Mouse (Mus musculus) CH12.LX (cell line): Measurements from ENCODE around the gene Adcy10.

ENCODE experiments used
- CTCF ChIP-seq, 2 experiments: IDR thresholded peaks in 1 of 2; conservative IDR thresholded peaks in 1 of 2; 2 replicates each; pipeline ENCODE4 v1.5.1; 2011 to 2012; ENCODE audit warnings: low read depth in 2 of 2, low read length in 2 of 2, improper control_type of control experiment in 1 of 2, inconsistent platforms in 1 of 2, mild to moderate bottlenecking in 1 of 2, moderate library complexity in 1 of 2
- EP300 ChIP-seq: IDR thresholded peaks from 2 replicates; pipeline ENCODE4 v1.6.1; 2011; ENCODE audit warnings: low read length, improper control_type of control experiment
- IRF4 ChIP-seq: IDR thresholded peaks from 2 replicates; pipeline ENCODE4 v1.6.1; 2014; ENCODE audit warnings: low read depth, mild to moderate bottlenecking, inconsistent platforms, low read length, improper control_type of control experiment
- KAT2A ChIP-seq: IDR thresholded peaks from 2 replicates; pipeline ENCODE4 v1.6.1; 2012; ENCODE audit warnings: low read length, improper control_type of control experiment, inconsistent platforms; ENCODE audit not compliant: insufficient replicate concordance
- MYC ChIP-seq: IDR thresholded peaks from 2 replicates; pipeline ENCODE4 v1.6.1; 2011; ENCODE audit warnings: low read depth, mild to moderate bottlenecking, improper control_type of control experiment, low read length
- ZNF384 ChIP-seq: IDR thresholded peaks from 2 replicates; pipeline ENCODE4 v1.6.1; 2012; ENCODE audit warnings: low read depth, low read length, improper control_type of control experiment, inconsistent platforms

- TF ChIP-seq KAT2A (no peak), ZNF384 (no peak), EP300 (no peak), CTCF (conservative IDR thresholded peaks at IDR 0.05 in 1 of 2, IDR thresholded peaks at IDR 0.05 in 1 of 2; ENCODE audit: low read depth in 2 of 2, low read length in 2 of 2) (no peak), MYC (no peak), IRF4 (no peak)
Measured at GRCm38 (mm10) chr1:165603218-165603617, 118.2 kb downstream of the Adcy10 start.
